Comparison of ENCODE assay signal across 24 mouse cellular contexts in genomic region chr4:114345154-114345553, GRCm38 (mm10).
DNase-seq lines count a peak whose midpoint lies in the region; ATAC-seq and TF ChIP-seq lines count a peak whose summit lies in the region.
"Had no signal": no experiment of that assay in that cellular context is flagged by ENCODE, and none has a peak within 500 bp of the region (broad histone marks: within the 10 kb centered on the region; RNA-seq: fewer than 3 reads in every experiment).

No protein-coding gene starts in this region.

- no peak for DNase-seq in Patski (ENCODE audit: low read depth, low spot score)
- DNase-seq in kidney, adult 11 months, result peak; percentile 93
- peak; percentile 82 for DNase-seq in kidney, postnatal 14 days
- no peak for DNase-seq in left cerebral cortex, postnatal 25 days (ENCODE audit: low spot score in 2 of 2)
- DNase-seq in lung, adult 18-20 months, result no peak
- DNase-seq: adrenal gland, postnatal 10 days; B cell, adult 2 months; cerebellum, adult 8-10 months; forebrain, postnatal 0 days; heart, postnatal 14 days; liver; lung, postnatal 36 days; right cerebral cortex, adult 18-20 months; spleen, adult 18-20 months; thymus, adult 2 months; thymus, postnatal 36 days had no signal

- H3K27ac ChIP-seq in kidney, embryonic 14.5 days (ENCODE audit: low read depth, low read length), result no peak overlapping the region
- no peak overlapping the region for H3K27ac ChIP-seq in intestine, postnatal 0 days (ENCODE audit: low read depth, low read length)
- H3K27ac ChIP-seq: embryonic facial prominence, embryonic 13.5 days; liver, embryonic 15.5 days had no signal

- H3K9me3 ChIP-seq in kidney, embryonic 14.5 days (ENCODE audit: control insufficient read depth, low read length), result no peaks in the 10 kb centered on the region
- H3K9me3 ChIP-seq in intestine, postnatal 0 days (ENCODE audit: control insufficient read depth), result no peaks in the 10 kb centered on the region
- H3K9me3 ChIP-seq: embryonic facial prominence, embryonic 13.5 days; liver, embryonic 15.5 days had no signal

- intact Hi-C loops in left cerebral cortex, postnatal 25 days (cut with DNase I), result no loop called here

- WGBS in kidney, embryonic 14.5 days, result 58% methylated on average over 1 of the region's 1 CpGs
- 58% methylated on average over 1 of the region's 1 CpGs for WGBS in intestine, postnatal 0 days

- no peak for TF ChIP-seq CTCF in Patski (IDR thresholded peaks at IDR 0.05)
- TF ChIP-seq CTCF in intestine, postnatal 0 days (IDR thresholded peaks at IDR 0.05; ENCODE audit: low read depth), result no peak

- H3K4me3 ChIP-seq in kidney, embryonic 14.5 days (ENCODE audit: low read length), result no peak overlapping the region
- H3K4me3 ChIP-seq in intestine, postnatal 0 days (ENCODE audit: low read depth, low read length), result no peak overlapping the region
- H3K4me3 ChIP-seq: embryonic facial prominence, embryonic 13.5 days; erythroblast, embryonic 14.5 days; liver, embryonic 15.5 days had no signal

- no peaks in the 10 kb centered on the region for H3K36me3 ChIP-seq in kidney, embryonic 14.5 days (ENCODE audit: control insufficient read depth, insufficient read depth, low read length)
- H3K36me3 ChIP-seq in intestine, postnatal 0 days (ENCODE audit: control insufficient read depth, insufficient read depth), result no peaks in the 10 kb centered on the region
- H3K36me3 ChIP-seq: embryonic facial prominence, embryonic 13.5 days; liver, embryonic 15.5 days had no signal

- H3K4me2 ChIP-seq in kidney, embryonic 14.5 days (replicated peaks; ENCODE audit: low read depth, low read length), result no peak overlapping the region
- no peak overlapping the region for H3K4me2 ChIP-seq in intestine, postnatal 0 days (replicated peaks; ENCODE audit: low read depth)
- H3K4me2 ChIP-seq: embryonic facial prominence, embryonic 13.5 days; liver, embryonic 15.5 days; midbrain, embryonic 11.5 days had no signal

- no peaks in the 10 kb centered on the region for H3K27me3 ChIP-seq in Patski
- H3K27me3 ChIP-seq in kidney, embryonic 14.5 days (ENCODE audit: control insufficient read depth, insufficient read depth, low read length), result no peaks in the 10 kb centered on the region
- no peaks in the 10 kb centered on the region for H3K27me3 ChIP-seq in intestine, postnatal 0 days (replicated peaks; ENCODE audit: control insufficient read depth, insufficient read depth, low read length)
- H3K27me3 ChIP-seq: liver, embryonic 15.5 days had no signal

- in situ Hi-C loops in Patski (cut with MboI; ENCODE audit: low pct_unique_long_range_greater_than_20kb), result loop anchor here (5.0 kb wide), 3 partner anchors 62 to 287 kb away; partner anchors contain the start of gene Trabd2b

- CTCF ChIA-PET in Patski (lab: Charles Lee), result interaction anchor here (0.7 to 2.1 kb wide), 7 partner anchors 19 to 295 kb away, joined by 3 to 9 read pairs (median 3); no protein-coding TSS in a partner anchor

- no peaks in the 10 kb centered on the region for H3K4me1 ChIP-seq in kidney, embryonic 14.5 days (ENCODE audit: control insufficient read depth, insufficient read depth, low read length)
- peaks cover 3% of the 10 kb centered on the region; the same call in 1 of the 2 replicates for H3K4me1 ChIP-seq in intestine, postnatal 0 days (replicated peaks; ENCODE audit: control insufficient read depth, insufficient read depth, low read length)
- H3K4me1 ChIP-seq: liver, embryonic 15.5 days had no signal

- no peak overlapping the region for H3K9ac ChIP-seq in kidney, embryonic 14.5 days (ENCODE audit: low read depth, low read length)
- H3K9ac ChIP-seq in intestine, postnatal 0 days (ENCODE audit: low read depth, low read length), result no peak overlapping the region
- H3K9ac ChIP-seq: embryonic facial prominence, embryonic 13.5 days; forebrain, postnatal 0 days; liver, embryonic 15.5 days had no signal

- POLR2A ChIA-PET in Patski (lab: Charles Lee), result interaction anchor here (0.9 kb wide), 1 partner anchor 96 kb away, joined by 3 read pairs; no protein-coding TSS in a partner anchor

- peak; percentile 21 for ATAC-seq in Patski
- peak; percentile 78; the same call in 1 of the 2 replicates for ATAC-seq in kidney, embryonic 14.5 days (ENCODE audit: low FRiP score, low TSS enrichment)
- ATAC-seq in intestine, postnatal 0 days, result no peak
- ATAC-seq: forebrain, postnatal 0 days; hindbrain, embryonic 16.5 days; midbrain, embryonic 16.5 days had no signal

Comparison
In these comparisons a context has a peak if more than half of its experiments do, and no peak if none do; other contexts are left out.
1. DNase-seq: peak in kidney, adult 11 months (single experiment) and kidney, postnatal 14 days (single experiment); none in Patski (single experiment), left cerebral cortex, postnatal 25 days (0 of 2) and lung, adult 18-20 months (0 of 2).